Comparison of ENCODE assay signal across 9 mouse cellular contexts in genomic region chr6:134143649-134144097, GRCm38 (mm10).
DNase-seq lines count a peak whose midpoint lies in the region; ATAC-seq and TF ChIP-seq lines count a peak whose summit lies in the region.
"Had no signal": no experiment of that assay in that cellular context is flagged by ENCODE, and none has a peak within 500 bp of the region (broad histone marks: within the 10 kb centered on the region; RNA-seq: fewer than 3 reads in every experiment).

No protein-coding gene starts in this region.

- intact Hi-C loops in heart, adult 2 months (cut with DNase I) = loop anchor here (5.0 kb wide), 1 partner anchor 99 kb away; no protein-coding TSS in a partner anchor

- no peak overlapping the region for H3K9ac ChIP-seq in limb, embryonic 11.5 days (ENCODE audit: low read length)
- H3K9ac ChIP-seq in heart, adult 2 months (ENCODE audit: low read depth, low read length) = no peak overlapping the region
- 0 out of 2 replicates have a peak overlapping the region, but pooled peaks have one; percentile 10 for H3K9ac ChIP-seq in heart, embryonic 16.5 days (ENCODE audit: low read length)
- H3K9ac ChIP-seq in liver, embryonic 15.5 days = no peak overlapping the region

- no peaks in the 10 kb centered on the region for H3K27me3 ChIP-seq in limb, embryonic 11.5 days (ENCODE audit: control insufficient read depth, insufficient read depth, low read length)
- H3K27me3 ChIP-seq in limb, embryonic 10.5 days (ENCODE audit: low read depth, poor library complexity, severe bottlenecking) = no peaks in the 10 kb centered on the region
- H3K27me3 ChIP-seq in heart, adult 2 months (ENCODE audit: control insufficient read depth, insufficient read depth, low read length) = no peaks in the 10 kb centered on the region
- no peaks in the 10 kb centered on the region for H3K27me3 ChIP-seq in heart, embryonic 16.5 days (ENCODE audit: control insufficient read depth, insufficient read depth, low read length)
- H3K27me3 ChIP-seq in liver, embryonic 15.5 days = no peaks in the 10 kb centered on the region
- no peaks in the 10 kb centered on the region for H3K27me3 ChIP-seq in forebrain, embryonic 10.5 days (ENCODE audit: poor library complexity, severe bottlenecking)

- no peak for TF ChIP-seq EP300 in heart, adult 2 months (IDR thresholded peaks at IDR 0.05; ENCODE audit: insufficient read depth, low read depth, low read length)

- WGBS in limb, embryonic 11.5 days = 79% methylated on average over 3 of the region's 3 CpGs
- 88% methylated on average over 3 of the region's 3 CpGs for WGBS in limb, embryonic 10.5 days
- WGBS in heart, adult 2 months = 26% methylated on average over 3 of the region's 3 CpGs
- 12% methylated on average over 3 of the region's 3 CpGs for WGBS in heart, embryonic 16.5 days
- WGBS in liver, embryonic 15.5 days (ENCODE audit: insufficient replicate concordance) = 43% methylated on average over 3 of the region's 3 CpGs
- 87% methylated on average over 3 of the region's 3 CpGs for WGBS in forebrain, embryonic 10.5 days

- no peaks in the 10 kb centered on the region for H3K36me3 ChIP-seq in limb, embryonic 11.5 days (ENCODE audit: control insufficient read depth, insufficient read depth, low read length)
- H3K36me3 ChIP-seq in limb, embryonic 10.5 days = peaks cover 6% of the 10 kb centered on the region
- H3K36me3 ChIP-seq in heart, adult 2 months (ENCODE audit: control insufficient read depth, insufficient read depth, low read length) = peaks cover 3% of the 10 kb centered on the region
- no peaks in the 10 kb centered on the region for H3K36me3 ChIP-seq in heart, embryonic 16.5 days (ENCODE audit: control insufficient read depth, insufficient read depth)
- no peaks in the 10 kb centered on the region for H3K36me3 ChIP-seq in liver, embryonic 15.5 days (replicated peaks)
- peaks cover 7% of the 10 kb centered on the region for H3K36me3 ChIP-seq in forebrain, embryonic 10.5 days (replicated peaks)

- no peak overlapping the region for H3K27ac ChIP-seq in limb, embryonic 11.5 days (replicated peaks; ENCODE audit: low read depth, low read length)
- H3K27ac ChIP-seq in limb, embryonic 10.5 days = no peak overlapping the region
- H3K27ac ChIP-seq in heart, adult 2 months = peak overlapping the region; percentile 55
- peak overlapping the region; percentile 94 for H3K27ac ChIP-seq in heart, embryonic 16.5 days (ENCODE audit: low read length)
- 0 out of 2 replicates have a peak overlapping the region, but pooled peaks have one; percentile 6 for H3K27ac ChIP-seq in liver, embryonic 15.5 days (replicated peaks)
- H3K27ac ChIP-seq in forebrain, embryonic 10.5 days = no peak overlapping the region
- H3K27ac ChIP-seq: layer of hippocampus, adult 2 months had no signal

- H3K9me3 ChIP-seq in limb, embryonic 11.5 days (ENCODE audit: control insufficient read depth, low read length) = no peaks in the 10 kb centered on the region
- H3K9me3 ChIP-seq in limb, embryonic 10.5 days (replicated peaks) = no peaks in the 10 kb centered on the region
- H3K9me3 ChIP-seq in heart, embryonic 16.5 days (replicated peaks; ENCODE audit: control insufficient read depth, low read length) = no peaks in the 10 kb centered on the region
- H3K9me3 ChIP-seq in liver, embryonic 15.5 days (replicated peaks) = no peaks in the 10 kb centered on the region
- no peaks in the 10 kb centered on the region for H3K9me3 ChIP-seq in forebrain, embryonic 10.5 days

- no peak overlapping the region for H3K4me3 ChIP-seq in limb, embryonic 11.5 days (ENCODE audit: low read depth, low read length)
- no peak overlapping the region for H3K4me3 ChIP-seq in limb, embryonic 10.5 days
- no peak overlapping the region for H3K4me3 ChIP-seq in heart, adult 2 months
- no peak overlapping the region for H3K4me3 ChIP-seq in heart, embryonic 16.5 days (ENCODE audit: low read length)
- no peak overlapping the region for H3K4me3 ChIP-seq in liver, embryonic 15.5 days (replicated peaks)
- no peak overlapping the region for H3K4me3 ChIP-seq in forebrain, embryonic 10.5 days
- H3K4me3 ChIP-seq: layer of hippocampus, adult 2 months had no signal

- H3K4me1 ChIP-seq in limb, embryonic 11.5 days (ENCODE audit: control insufficient read depth, insufficient read depth, low read length) = peaks cover 22% of the 10 kb centered on the region
- H3K4me1 ChIP-seq in limb, embryonic 10.5 days = peaks cover 31% of the 10 kb centered on the region
- H3K4me1 ChIP-seq in heart, adult 2 months (ENCODE audit: control insufficient read depth, insufficient read depth, low read length) = peaks cover 22% of the 10 kb centered on the region
- peaks cover 61% of the 10 kb centered on the region for H3K4me1 ChIP-seq in heart, embryonic 16.5 days (ENCODE audit: control insufficient read depth, insufficient read depth, low read length)
- H3K4me1 ChIP-seq in liver, embryonic 15.5 days (replicated peaks) = peaks cover 29% of the 10 kb centered on the region
- H3K4me1 ChIP-seq in forebrain, embryonic 10.5 days = peaks cover 35% of the 10 kb centered on the region

- TF ChIP-seq POLR2A in heart, adult 2 months (IDR thresholded peaks at IDR 0.05; ENCODE audit: insufficient read depth, low read depth, low read length) = no peak

- no peak for DNase-seq in limb, embryonic 11.5 days (ENCODE audit: low spot score)
- DNase-seq in limb, embryonic 10.5 days (ENCODE audit: low spot score) = no peak
- peak in 1 of 2 experiments; percentile 50 for DNase-seq in heart, adult 2 months
- DNase-seq in cerebellum, adult 9-11 months = no peak
- no peak for DNase-seq in forebrain, embryonic 10.5 days (ENCODE audit: extremely low spot score, low spot score)
- DNase-seq: gastrocnemius, postnatal 10 days had no signal

- TF ChIP-seq CTCF in heart, adult 2 months (IDR thresholded peaks at IDR 0.05) = no peak

- ATAC-seq in limb, embryonic 11.5 days (ENCODE audit: insufficient number of reproducible peaks, low FRiP score, low TSS enrichment, low read depth) = 0 out of 2 replicates have a peak, but pooled peaks have one; percentile 20
- peak; percentile 51 for ATAC-seq in heart, embryonic 16.5 days (replicated peaks; ENCODE audit: extremely low read depth, insufficient read depth, low FRiP score)
- ATAC-seq in liver, embryonic 15.5 days (ENCODE audit: insufficient read depth) = no peak

- no peak overlapping the region for H3K4me2 ChIP-seq in limb, embryonic 11.5 days (ENCODE audit: low read depth, severe bottlenecking)
- H3K4me2 ChIP-seq in heart, embryonic 16.5 days (ENCODE audit: low read depth, low read length) = peak overlapping the region; percentile 35; the same call in 1 of the 2 replicates
- H3K4me2 ChIP-seq in liver, embryonic 15.5 days = no peak overlapping the region

- no peaks in the 10 kb centered on the region; the same call in 1 of the 2 replicates for H3K79me2 ChIP-seq in heart, adult 2 months (replicated peaks; ENCODE audit: control insufficient read depth, insufficient read depth, low read length)

Comparison
In these comparisons a context has a peak if more than half of its experiments do, and no peak if none do; other contexts are left out.
1. H3K27ac ChIP-seq: peak in heart, adult 2 months (single experiment), heart, embryonic 16.5 days (single experiment) and liver, embryonic 15.5 days (single experiment); none in limb, embryonic 11.5 days (single experiment), limb, embryonic 10.5 days (single experiment) and forebrain, embryonic 10.5 days (single experiment).